Mouse (Mus musculus) Patski (cell line): ENCODE data around the gene Ash1l. TPM values are rescaled to one million over a fixed set of nuclear protein-coding genes. Genes with fewer than 3 reads are reported as not detected.
A peak's percentile ranks its signal among the peaks of the same experiment; 100 is the strongest.
"Not testable (repeated sequence)": the region's sequence is repeated elsewhere in the genome, so short reads cannot be mapped to it uniquely, and the experiment has no call there.

Experiments
- ATAC-seq: fragments of 100-300 bp; one replicate; pipeline ENCODE4 v1.8.0; 2021
- CTCF ChIA-PET: fragments of 350-600 bp; sonication (Branson Sonifier 250); formaldehyde crosslinking; loops from one replicate; lab custom pipeline; 2022; ENCODE audit warnings: inconsistent platforms; lab: Charles Lee
- POLR2A ChIA-PET: fragments of 350-600 bp; sonication (Branson Sonifier 250); formaldehyde crosslinking; loops from one replicate; lab custom pipeline; 2022; ENCODE audit warnings: antibody characterized with exemption, inconsistent platforms; lab: Charles Lee
- DNase-seq: peaks from one replicate; pipeline ENCODE4 v3.0.0-alpha.2; 2011; ENCODE audit warnings: low read depth, low spot score
- H3K27me3 ChIP-seq: fragments of 371-371 bp; one replicate; pipeline ENCODE4 v1.5.1; 2021
- CTCF ChIP-seq: fragments of 100-300 bp; IDR thresholded peaks from one replicate; pipeline ENCODE4 v1.5.1; 2021
- in situ Hi-C: fragments of 300-500 bp; cut with MboI; formaldehyde crosslinking; loops from 3 replicates; pipeline ENCODE4 v1.11.1; 2018; ENCODE audit warnings: low pct_unique_long_range_greater_than_20kb, mixed read lengths
- polyA plus RNA-seq: library from polyadenylated mRNA; unstranded; gene quantifications from one replicate; pipeline ENCODE4 v1.2.3, GENCODE M21; 2021

The Ash1l gene
- polyA plus RNA-seq, 1 experiment from 2014 or later = 38.4 TPM

GRCm38 (mm10) chr3:89043359-89043758 lies 92.9 kb downstream of the Ash1l start:
- no peaks in the 10 kb centered on the region for H3K27me3 ChIP-seq
- ChIA-PET POLR2A (no interaction called here), CTCF (interaction anchor here (0.5 to 1.2 kb wide), 2 partner anchors 15 to 21 kb away, joined by 3 read pairs; no protein-coding TSS in a partner anchor)
- no peak for DNase-seq
- no peak for ATAC-seq
- TF ChIP-seq CTCF = no peak
- in situ Hi-C loops = loop anchor here (25.0 kb wide), 1 partner anchor 994 kb away; no protein-coding TSS in a partner anchor

- no peak for DNase-seq
- in situ Hi-C loops = no loop called here
- ChIA-PET POLR2A (no interaction called here), CTCF (interaction anchor here (0.7 to 1.6 kb wide), 6 partner anchors 10 to 152 kb away, joined by 3 to 4 read pairs (median 3); no protein-coding TSS in a partner anchor)
- TF ChIP-seq CTCF = no peak
- no peak for ATAC-seq
- H3K27me3 ChIP-seq = no peaks in the 10 kb centered on the region
These were observed 107.9 kb downstream of the Ash1l start for GRCm38 (mm10) chr3:89058361-89058760.

- CTCF ChIA-PET = interaction anchor here (0.7 to 1.6 kb wide), 6 partner anchors 10 to 152 kb away, joined by 3 to 4 read pairs (median 3); no protein-coding TSS in a partner anchor
- in situ Hi-C loops = no loop called here
- TF ChIP-seq CTCF = peak; percentile 91
- no peaks in the 10 kb centered on the region for H3K27me3 ChIP-seq
- ATAC-seq (no peak), DNase-seq (no peak)
- POLR2A ChIA-PET = no interaction called here
These were observed 108.4 kb downstream of the Ash1l start for GRCm38 (mm10) chr3:89058783-89059182.

GRCm38 (mm10) chr3:89061696-89062095 lies 111.3 kb downstream of the Ash1l start:
- no peaks in the 10 kb centered on the region for H3K27me3 ChIP-seq
- no peak for TF ChIP-seq CTCF
- ChIA-PET CTCF (interaction anchor here (1.3 to 2.4 kb wide), 2 partner anchors 9 to 15 kb away, joined by 3 to 6 read pairs; no protein-coding TSS in a partner anchor), POLR2A (no interaction called here)
- in situ Hi-C loops = no loop called here
- DNase-seq (no peak), ATAC-seq (no peak)

GRCm38 (mm10) chr3:89067265-89067664 lies 116.8 kb downstream of the Ash1l start:
- DNase-seq = no peak
- H3K27me3 ChIP-seq = no peaks in the 10 kb centered on the region
- ChIA-PET CTCF (no interaction called here), POLR2A (no interaction called here)
- TF ChIP-seq CTCF = no peak
- ATAC-seq = no peak
- in situ Hi-C loops = no loop called here

- no peaks in the 10 kb centered on the region for H3K27me3 ChIP-seq
- POLR2A ChIA-PET = interaction anchor here (0.7 kb wide), 1 partner anchor 11 kb away, joined by 3 read pairs; no protein-coding TSS in a partner anchor
- no peak for ATAC-seq
- no peak for DNase-seq
- TF ChIP-seq CTCF = no peak
- in situ Hi-C loops = no loop called here
- CTCF ChIA-PET = interaction anchor here (1.3 kb wide), 3 partner anchors 8 to 15 kb away, joined by 3 to 4 read pairs (median 3); no protein-coding TSS in a partner anchor
These were observed 127.0 kb downstream of the Ash1l start for GRCm38 (mm10) chr3:89077383-89077782.

GRCm38 (mm10) chr3:89082287-89082686 lies 131.9 kb downstream of the Ash1l start:
- in situ Hi-C loops, ATAC-seq, POLR2A ChIA-PET, CTCF ChIA-PET, DNase-seq, H3K27me3 ChIP-seq: not testable (repeated sequence)

- CTCF ChIA-PET = no interaction called here
- in situ Hi-C loops = no loop called here
- H3K27me3 ChIP-seq = no peaks in the 10 kb centered on the region
- POLR2A ChIA-PET = no interaction called here
- TF ChIP-seq CTCF = no peak
- DNase-seq (no peak), ATAC-seq (no peak)
These were observed 133.7 kb downstream of the Ash1l start for GRCm38 (mm10) chr3:89084133-89084532.

- ATAC-seq (no peak), DNase-seq (no peak)
- TF ChIP-seq CTCF = no peak
- ChIA-PET CTCF (interaction anchor here (1.0 kb wide), 2 partner anchors 8 to 145 kb away, joined by 3 read pairs; no protein-coding TSS in a partner anchor), POLR2A (interaction anchor here (0.5 kb wide), 1 partner anchor 100 kb away, joined by 3 read pairs; no protein-coding TSS in a partner anchor)
- no peaks in the 10 kb centered on the region for H3K27me3 ChIP-seq
- in situ Hi-C loops = loop anchor here (5.0 kb wide), 2 partner anchors 108 to 133 kb away; partner anchors contain the start of gene Thbs3
These were observed 134.3 kb downstream of the Ash1l start for GRCm38 (mm10) chr3:89084654-89085190.

- DNase-seq = no peak
- POLR2A ChIA-PET = interaction anchor here (0.6 to 1.1 kb wide), 6 partner anchors 8 to 184 kb away, joined by 3 to 6 read pairs (median 3); partner anchors contain the start of genes Scamp3 and Thbs3
- in situ Hi-C loops = loop anchor here (5.0 kb wide), 2 partner anchors 105 to 130 kb away; partner anchors contain the start of gene Thbs3
- ATAC-seq = no peak
- CTCF ChIA-PET = interaction anchor here (0.9 to 2.2 kb wide), 16 partner anchors 9 to 157 kb away, joined by 3 to 9 read pairs (median 4); partner anchors contain the start of genes Hcn3 and Scamp3
- no peak for TF ChIP-seq CTCF
- H3K27me3 ChIP-seq = no peaks in the 10 kb centered on the region
These were observed 137.1 kb downstream of the Ash1l start for GRCm38 (mm10) chr3:89087338-89088110.
